Mouse (Mus musculus) C2C12 (cell line): Measurements from ENCODE around the gene Fuca1.

Experiments used
- CEBPB ChIP-seq: IDR thresholded peaks from one replicate; pipeline ENCODE4 v1.6.1; 2011; ENCODE audit warnings: low read depth, mild to moderate bottlenecking, control low read depth, moderate library complexity
- CTCF ChIP-seq: IDR thresholded peaks from one replicate; pipeline ENCODE4 v1.5.1; 2011; ENCODE audit not compliant: control insufficient read depth, insufficient read depth, insufficient read length
- MAX ChIP-seq: IDR thresholded peaks from one replicate; pipeline ENCODE4 v1.6.1; 2011; ENCODE audit warnings: mild to moderate bottlenecking, control low read depth
- USF1 ChIP-seq: IDR thresholded peaks from one replicate; pipeline ENCODE4 v1.6.1; 2011; ENCODE audit warnings: low read depth, mild to moderate bottlenecking, control low read depth, moderate library complexity

DNA sequence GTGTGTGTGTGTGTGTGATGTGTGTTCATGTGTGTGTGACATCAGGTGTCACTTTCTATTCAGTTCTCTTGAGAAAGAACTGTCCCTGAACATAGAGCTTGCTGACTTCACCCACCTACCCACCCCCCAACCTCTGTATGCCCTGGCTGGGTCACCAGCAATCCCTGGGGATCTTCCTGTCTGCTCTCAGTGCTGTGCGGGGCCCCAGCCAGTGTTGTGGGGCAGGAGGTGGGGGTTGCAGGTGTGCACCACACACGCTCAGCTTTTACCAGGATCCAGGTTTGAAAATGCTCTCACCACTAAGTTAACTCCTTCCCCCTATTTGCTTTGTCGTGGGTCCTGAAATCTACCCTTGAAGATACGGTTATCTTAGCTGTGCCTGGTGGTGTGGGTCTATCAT is 34.4 kb upstream of the Fuca1 start:
- TF ChIP-seq CTCF (no peak), USF1 (no peak), CEBPB (no peak), MAX (no peak)
